Mouse (Mus musculus) CH12F3 (cell line): ENCODE results near the gene Gm38393.

ENCODE experiments used
- in situ Hi-C: fragments of 300-500 bp; cut with MboI; formaldehyde crosslinking; loops from 2 replicates; pipeline ENCODE4 v1.14.3; 2020; ENCODE audit warnings: low sequenced_read_pairs

The Gm38393 gene

GRCm38 (mm10) chr7:60004606-60005330, at the start of gene Gm38393, which contains the start of gene Snurf:
Gene Gm38393 (minus strand): TSS chr7:60005064.
Gene Snurf (minus strand): TSS chr7:60005049.
- in situ Hi-C loops: no loop called here

- in situ Hi-C loops: no loop called here
Observed at GRCm38 (mm10) chr7:60047481-60048201, 42.8 kb upstream of the Gm38393 start.

- in situ Hi-C loops: no loop called here
Observed at GRCm38 (mm10) chr7:60013186-60013585, 8.3 kb upstream of the Gm38393 start.

- in situ Hi-C loops: no loop called here
Observed at GRCm38 (mm10) chr7:60007727-60008360, 3.0 kb upstream of the Gm38393 start.

- in situ Hi-C loops: no loop called here
Observed at GRCm38 (mm10) chr7:60006262-60006661, 1.4 kb upstream of the Gm38393 start.

- in situ Hi-C loops: no loop called here
Observed at GRCm38 (mm10) chr7:60003921-60004605, 801 bp downstream of the Gm38393 start.

GRCm38 (mm10) chr7:60003006-60003865, 1.6 kb downstream of the Gm38393 start:
- in situ Hi-C loops: no loop called here

- in situ Hi-C loops: no loop called here
Observed at GRCm38 (mm10) chr7:59978646-59979045, 26.2 kb downstream of the Gm38393 start.
